Mouse (Mus musculus) lung, postnatal 4 days (tissue): ENCODE measurements around the gene Calu.
"Not testable (repeated sequence)": the region's sequence is repeated elsewhere in the genome, so short reads cannot be mapped to it uniquely, and the experiment has no call there.

ENCODE experiments used
- DNase-seq, 2 experiments: peaks; one replicate each; pipeline ENCODE4 v3.0.0; 2021

The Calu gene

GRCm38 (mm10) chr6:29363129-29363515 lies 15.3 kb downstream of the Calu start:
- DNase-seq: no peak

- DNase-seq: no peak
Measured at GRCm38 (mm10) chr6:29365277-29365676, 17.4 kb downstream of the Calu start.

GRCm38 (mm10) chr6:29377386-29377785 lies 29.5 kb downstream of the Calu start:
- no peak for DNase-seq

- no peak for DNase-seq
Measured at GRCm38 (mm10) chr6:29378678-29379077, 30.8 kb downstream of the Calu start.

- DNase-seq: no peak
Measured at GRCm38 (mm10) chr6:29379954-29380353, 32.1 kb downstream of the Calu start.

- DNase-seq: no peak
Measured at GRCm38 (mm10) chr6:29382442-29382841, 34.6 kb downstream of the Calu start.

GRCm38 (mm10) chr6:29388052-29388518 lies 40.2 kb downstream of the Calu start, which contains the start of gene Opn1sw:
Gene Opn1sw, minus strand, starts transcription at chr6:29388468.
- peak in 1 of 2 experiments; percentile 36 for DNase-seq

- peak; percentile 89 to 95 for DNase-seq
Measured at GRCm38 (mm10) chr6:29388606-29389080, 40.8 kb downstream of the Calu start.

- DNase-seq: no peak
Measured at GRCm38 (mm10) chr6:29389425-29389824, 41.6 kb downstream of the Calu start.

GRCm38 (mm10) chr6:29390500-29390899 lies 42.6 kb downstream of the Calu start:
- not testable (repeated sequence) for DNase-seq

GRCm38 (mm10) chr6:29391241-29391640 lies 43.4 kb downstream of the Calu start:
- DNase-seq: not testable (repeated sequence)

GRCm38 (mm10) chr6:29391802-29392201 lies 43.9 kb downstream of the Calu start:
- no peak for DNase-seq

GRCm38 (mm10) chr6:29394286-29394685 lies 46.4 kb downstream of the Calu start:
- no peak for DNase-seq

GRCm38 (mm10) chr6:29395910-29396713 lies 48.2 kb downstream of the Calu start, which contains the start of gene Ccdc136:
Gene Ccdc136, plus strand, starts transcription at chr6:29396309.
- DNase-seq: peak; percentile 71 to 83

- DNase-seq: no peak
Measured at GRCm38 (mm10) chr6:29396714-29397540, 49.1 kb downstream of the Calu start.

- no peak for DNase-seq
Measured at GRCm38 (mm10) chr6:29397575-29397974, 49.7 kb downstream of the Calu start.

GRCm38 (mm10) chr6:29399851-29400250 lies 52.0 kb downstream of the Calu start:
- DNase-seq: no peak

GRCm38 (mm10) chr6:29402693-29403342 lies 54.9 kb downstream of the Calu start:
- DNase-seq: peak; percentile 16 to 32

- DNase-seq: no peak
Measured at GRCm38 (mm10) chr6:29406412-29406811, 58.5 kb downstream of the Calu start.

- no peak for DNase-seq
Measured at GRCm38 (mm10) chr6:29415446-29415845, 67.6 kb downstream of the Calu start.

GRCm38 (mm10) chr6:29420596-29420995 lies 72.7 kb downstream of the Calu start:
- no peak for DNase-seq

GRCm38 (mm10) chr6:29425118-29425517 lies 77.2 kb downstream of the Calu start:
- DNase-seq: no peak

GRCm38 (mm10) chr6:29426331-29426730 lies 78.5 kb downstream of the Calu start:
- DNase-seq: no peak
